Mouse (Mus musculus) neural tube, embryonic 13.5 days (tissue): ENCODE measurements around the gene 2300009A05Rik. TPM values are rescaled to one million over a fixed set of nuclear protein-coding genes. Genes with fewer than 3 reads are reported as not detected.

ENCODE experiments used
- ATAC-seq: fragments of 200-750 bp; cut with Nextera tagmentation; 2 replicates; pipeline ENCODE4 v1.8.0; 2017; ENCODE audit warnings: low read depth, mild to moderate bottlenecking, moderate TSS enrichment, moderate library complexity
- H3K27ac ChIP-seq: fragments of 300-500 bp; sonication (generic); replicated peaks from 2 replicates; pipeline ENCODE4 v1.5.1; 2015; ENCODE audit warnings: moderate library complexity, mild to moderate bottlenecking, inconsistent platforms
- H3K27me3 ChIP-seq: fragments of 300-500 bp; sonication (generic); 2 replicates; pipeline ENCODE4 v1.6.1; 2015; ENCODE audit warnings: mild to moderate bottlenecking, inconsistent platforms
- H3K36me3 ChIP-seq: fragments of 300-500 bp; sonication (generic); 2 replicates; pipeline ENCODE4 v1.6.1; 2015; ENCODE audit warnings: mild to moderate bottlenecking, inconsistent platforms
- H3K4me1 ChIP-seq: fragments of 300-500 bp; sonication (generic); replicated peaks from 2 replicates; pipeline ENCODE4 v1.6.1; 2015; ENCODE audit warnings: inconsistent platforms
- H3K4me2 ChIP-seq: fragments of 300-500 bp; sonication (generic); 2 replicates; pipeline ENCODE4 v1.6.1; 2015; ENCODE audit warnings: inconsistent platforms, mild to moderate bottlenecking, moderate library complexity
- H3K4me3 ChIP-seq: fragments of 300-500 bp; sonication (generic); 2 replicates; pipeline ENCODE4 v1.5.1; 2015; ENCODE audit warnings: mild to moderate bottlenecking, inconsistent platforms
- H3K9ac ChIP-seq: fragments of 300-500 bp; sonication (generic); 2 replicates; pipeline ENCODE4 v1.6.1; 2015; ENCODE audit warnings: moderate library complexity, mild to moderate bottlenecking, inconsistent platforms
- H3K9me3 ChIP-seq: fragments of 300-500 bp; sonication (generic); 2 replicates; pipeline ENCODE4 v1.6.1; 2016; ENCODE audit warnings: inconsistent platforms
- WGBS: fragments of 180-500 bp; shearing (Covaris S2); methylation state at CpG from one replicate; pipeline ENCODE4 v1.1.7; 2015; 5-methylcytosine and 5-hydroxymethylcytosine counted together
- polyA plus RNA-seq: library from polyadenylated mRNA; unstranded; fragments of >200 nt; fragmentation: Nextera tagmentation; extraction: Ambion mirVana; gene quantifications from 2 replicates; pipeline ENCODE4 v1.2.1, GENCODE M21; 2015

Gene 2300009A05Rik
- polyA plus RNA-seq, 1 experiment from 2014 or later, result 75.4 TPM

- peak within 1 kb of the TSS; percentile 95 for H3K4me2 ChIP-seq
- peaks cover 52% of the 10 kb centered on the region for H3K4me1 ChIP-seq
- H3K27ac ChIP-seq, result peak within 1 kb of the TSS; percentile 89
- no peaks in the 10 kb centered on the region for H3K27me3 ChIP-seq
- 1% methylated on average over 58 of the region's 58 CpGs for WGBS
- peak within 1 kb of the TSS; percentile 96 for H3K9ac ChIP-seq
- ATAC-seq, result peak; percentile 94
- peak within 1 kb of the TSS; percentile 83 for H3K4me3 ChIP-seq
- no peaks in the 10 kb centered on the region for H3K9me3 ChIP-seq
- peaks cover 6% of the 10 kb centered on the region; the same call in 1 of the 2 replicates for H3K36me3 ChIP-seq
These were observed 21.5 kb downstream of the 2300009A05Rik start, which contains the start of gene Map2k5 for GRCm38 (mm10) chr9:63377270-63378142. Gene Map2k5, minus strand, starts transcription at chr9:63377902.

GRCm38 (mm10) chr9:63373315-63373714 lies 25.7 kb downstream of the 2300009A05Rik start:
- Histone ChIP-seq H3K27me3 (no peaks in the 10 kb centered on the region), H3K27ac (no peak overlapping the region), H3K4me2 (no peak overlapping the region), H3K9ac (no peak overlapping the region), H3K4me1 (peaks cover 58% of the 10 kb centered on the region), H3K9me3 (no peaks in the 10 kb centered on the region), H3K4me3 (no peak overlapping the region), H3K36me3 (peaks cover 23% of the 10 kb centered on the region)
- ATAC-seq, result no peak
- WGBS, result 95% methylated on average over 2 of the region's 2 CpGs

GRCm38 (mm10) chr9:63372541-63372940 lies 26.5 kb downstream of the 2300009A05Rik start:
- peaks cover 23% of the 10 kb centered on the region for H3K36me3 ChIP-seq
- no peak overlapping the region for H3K9ac ChIP-seq
- H3K27me3 ChIP-seq, result no peaks in the 10 kb centered on the region
- no peak overlapping the region for H3K27ac ChIP-seq
- peaks cover 56% of the 10 kb centered on the region for H3K4me1 ChIP-seq
- 45% methylated on average over 8 of the region's 8 CpGs for WGBS
- no peak overlapping the region for H3K4me2 ChIP-seq
- H3K9me3 ChIP-seq, result no peaks in the 10 kb centered on the region
- no peak overlapping the region for H3K4me3 ChIP-seq
- no peak for ATAC-seq

GRCm38 (mm10) chr9:63360410-63360809 lies 38.6 kb downstream of the 2300009A05Rik start:
- H3K36me3 ChIP-seq, result peaks cover 4% of the 10 kb centered on the region; the same call in 1 of the 2 replicates
- 54% methylated on average over 3 of the region's 3 CpGs for WGBS
- H3K9me3 ChIP-seq, result no peaks in the 10 kb centered on the region
- no peak overlapping the region for H3K27ac ChIP-seq
- H3K27me3 ChIP-seq, result no peaks in the 10 kb centered on the region
- no peak overlapping the region for H3K4me2 ChIP-seq
- ATAC-seq, result no peak
- H3K4me1 ChIP-seq, result peaks cover 31% of the 10 kb centered on the region
- H3K4me3 ChIP-seq, result no peak overlapping the region
- no peak overlapping the region for H3K9ac ChIP-seq

GRCm38 (mm10) chr9:63359016-63359415 lies 40.0 kb downstream of the 2300009A05Rik start:
- Histone ChIP-seq H3K9me3 (no peaks in the 10 kb centered on the region), H3K9ac (no peak overlapping the region), H3K4me3 (no peak overlapping the region), H3K27me3 (no peaks in the 10 kb centered on the region), H3K4me1 (peaks cover 29% of the 10 kb centered on the region), H3K4me2 (no peak overlapping the region), H3K36me3 (peaks cover 4% of the 10 kb centered on the region; the same call in 1 of the 2 replicates), H3K27ac (no peak overlapping the region)
- WGBS, result 82% methylated on average over 5 of the region's 5 CpGs
- ATAC-seq, result no peak

- Histone ChIP-seq H3K27ac (no peak overlapping the region), H3K4me1 (peaks cover 28% of the 10 kb centered on the region), H3K36me3 (peaks cover 4% of the 10 kb centered on the region; the same call in 1 of the 2 replicates), H3K4me2 (no peak overlapping the region), H3K4me3 (no peak overlapping the region), H3K27me3 (no peaks in the 10 kb centered on the region), H3K9ac (no peak overlapping the region), H3K9me3 (no peaks in the 10 kb centered on the region)
- ATAC-seq, result no peak
- WGBS, result 68% methylated on average over 4 of the region's 4 CpGs
These were observed 42.3 kb downstream of the 2300009A05Rik start for GRCm38 (mm10) chr9:63356721-63357120.

GRCm38 (mm10) chr9:63356278-63356677 lies 42.8 kb downstream of the 2300009A05Rik start:
- Histone ChIP-seq H3K4me2 (no peak overlapping the region), H3K4me1 (peaks cover 28% of the 10 kb centered on the region), H3K9ac (no peak overlapping the region), H3K36me3 (peaks cover 4% of the 10 kb centered on the region; the same call in 1 of the 2 replicates), H3K27me3 (no peaks in the 10 kb centered on the region), H3K9me3 (no peaks in the 10 kb centered on the region), H3K27ac (no peak overlapping the region), H3K4me3 (no peak overlapping the region)
- no peak for ATAC-seq
- WGBS, result 48% methylated on average over 9 of the region's 9 CpGs

- ATAC-seq, result no peak
- H3K4me2 ChIP-seq, result no peak overlapping the region
- H3K4me1 ChIP-seq, result peaks cover 28% of the 10 kb centered on the region
- H3K4me3 ChIP-seq, result no peak overlapping the region
- 87% methylated on average over 4 of the region's 4 CpGs for WGBS
- no peak overlapping the region for H3K9ac ChIP-seq
- no peaks in the 10 kb centered on the region for H3K27me3 ChIP-seq
- peaks cover 4% of the 10 kb centered on the region; the same call in 1 of the 2 replicates for H3K36me3 ChIP-seq
- H3K9me3 ChIP-seq, result no peaks in the 10 kb centered on the region
- no peak overlapping the region for H3K27ac ChIP-seq
These were observed 44.9 kb downstream of the 2300009A05Rik start for GRCm38 (mm10) chr9:63354168-63354567.

- ATAC-seq, result no peak
- no peaks in the 10 kb centered on the region for H3K9me3 ChIP-seq
- no peak overlapping the region for H3K27ac ChIP-seq
- H3K4me2 ChIP-seq, result no peak overlapping the region
- H3K4me3 ChIP-seq, result no peak overlapping the region
- WGBS, result 92% methylated on average over 8 of the region's 8 CpGs
- no peaks in the 10 kb centered on the region for H3K36me3 ChIP-seq
- H3K4me1 ChIP-seq, result peaks cover 44% of the 10 kb centered on the region
- H3K9ac ChIP-seq, result no peak overlapping the region
- H3K27me3 ChIP-seq, result no peaks in the 10 kb centered on the region
These were observed 49.0 kb downstream of the 2300009A05Rik start for GRCm38 (mm10) chr9:63350030-63350429.

GRCm38 (mm10) chr9:63349241-63349640 lies 49.8 kb downstream of the 2300009A05Rik start:
- no peak overlapping the region for H3K4me3 ChIP-seq

GRCm38 (mm10) chr9:63348146-63348545 lies 50.9 kb downstream of the 2300009A05Rik start:
- Histone ChIP-seq H3K27me3 (no peaks in the 10 kb centered on the region), H3K27ac (no peak overlapping the region)

More at GRCm38 (mm10) chr9:63349241-63349640, 49.8 kb downstream of the 2300009A05Rik start:
- Histone ChIP-seq H3K27me3 (no peaks in the 10 kb centered on the region), H3K9me3 (no peaks in the 10 kb centered on the region), H3K36me3 (no peaks in the 10 kb centered on the region), H3K4me2 (no peak overlapping the region), H3K9ac (no peak overlapping the region), H3K4me1 (peaks cover 47% of the 10 kb centered on the region), H3K27ac (no peak overlapping the region)
- ATAC-seq, result no peak
- WGBS, result 74% methylated on average over 3 of the region's 3 CpGs

GRCm38 (mm10) chr9:63346029-63346428 lies 53.0 kb downstream of the 2300009A05Rik start:
- Histone ChIP-seq H3K4me3 (no peak overlapping the region), H3K27ac (no peak overlapping the region), H3K4me2 (no peak overlapping the region), H3K9me3 (no peaks in the 10 kb centered on the region), H3K4me1 (peaks cover 34% of the 10 kb centered on the region), H3K27me3 (no peaks in the 10 kb centered on the region), H3K36me3 (no peaks in the 10 kb centered on the region), H3K9ac (no peak overlapping the region)
- 75% methylated on average over 6 of the region's 6 CpGs for WGBS
- no peak for ATAC-seq

More at GRCm38 (mm10) chr9:63348146-63348545, 50.9 kb downstream of the 2300009A05Rik start:
- Histone ChIP-seq H3K36me3 (no peaks in the 10 kb centered on the region), H3K9me3 (no peaks in the 10 kb centered on the region), H3K4me3 (no peak overlapping the region), H3K4me1 (peaks cover 47% of the 10 kb centered on the region), H3K9ac (no peak overlapping the region; the same call in 1 of the 2 replicates), H3K4me2 (no peak overlapping the region)
- no peak for ATAC-seq
- WGBS, result 72% methylated on average over 1 of the region's 1 CpGs
